Mouse (Mus musculus) midbrain, embryonic 12.5 days (tissue): ENCODE data around the gene B3galnt2. TPM values are rescaled to one million over a fixed set of nuclear protein-coding genes. Genes with fewer than 3 reads are reported as not detected.

Experiments used
- ATAC-seq: fragments of 200-750 bp; cut with Nextera tagmentation; 2 replicates; pipeline ENCODE4 v1.8.0; 2017; ENCODE audit warnings: low read depth, moderate TSS enrichment, moderate library complexity; ENCODE audit not compliant: low FRiP score
- H3K27ac ChIP-seq: fragments of 300-500 bp; sonication (generic); replicated peaks from 2 replicates; pipeline ENCODE4 v1.5.1; 2016; ENCODE audit warnings: mild to moderate bottlenecking
- H3K27me3 ChIP-seq: fragments of 300-500 bp; sonication (generic); 2 replicates; pipeline ENCODE4 v1.6.1; 2016; ENCODE audit warnings: mild to moderate bottlenecking
- H3K36me3 ChIP-seq: fragments of 300-500 bp; sonication (generic); 2 replicates; pipeline ENCODE4 v1.6.1; 2016
- H3K4me1 ChIP-seq: fragments of 300-500 bp; sonication (generic); 2 replicates; pipeline ENCODE4 v1.6.1; 2016
- H3K4me2 ChIP-seq: fragments of 300-500 bp; sonication (generic); replicated peaks from 2 replicates; pipeline ENCODE4 v1.6.1; 2016; ENCODE audit warnings: mild to moderate bottlenecking, moderate library complexity
- H3K4me3 ChIP-seq: fragments of 300-500 bp; sonication (generic); 2 replicates; pipeline ENCODE4 v1.5.1; 2016; ENCODE audit warnings: mild to moderate bottlenecking
- H3K9ac ChIP-seq: fragments of 300-500 bp; sonication (generic); replicated peaks from 2 replicates; pipeline ENCODE4 v1.6.1; 2016; ENCODE audit warnings: mild to moderate bottlenecking, moderate library complexity
- H3K9me3 ChIP-seq: fragments of 300-500 bp; sonication (generic); 2 replicates; pipeline ENCODE4 v1.6.1; 2016; ENCODE audit warnings: mild to moderate bottlenecking
- WGBS: fragments of 180-500 bp; shearing (Covaris S2); methylation state at CpG from one replicate; pipeline ENCODE4 v1.1.7; 2016; 5-methylcytosine and 5-hydroxymethylcytosine counted together
- polyA plus RNA-seq: library from polyadenylated mRNA; unstranded; fragments of >200 nt; fragmentation: Nextera tagmentation; extraction: Ambion mirVana; gene quantifications from 2 replicates; pipeline ENCODE4 v1.2.1, GENCODE M21; 2016

Gene B3galnt2
- polyA plus RNA-seq, 1 experiment from 2014 or later = 38.6 TPM

DNA sequence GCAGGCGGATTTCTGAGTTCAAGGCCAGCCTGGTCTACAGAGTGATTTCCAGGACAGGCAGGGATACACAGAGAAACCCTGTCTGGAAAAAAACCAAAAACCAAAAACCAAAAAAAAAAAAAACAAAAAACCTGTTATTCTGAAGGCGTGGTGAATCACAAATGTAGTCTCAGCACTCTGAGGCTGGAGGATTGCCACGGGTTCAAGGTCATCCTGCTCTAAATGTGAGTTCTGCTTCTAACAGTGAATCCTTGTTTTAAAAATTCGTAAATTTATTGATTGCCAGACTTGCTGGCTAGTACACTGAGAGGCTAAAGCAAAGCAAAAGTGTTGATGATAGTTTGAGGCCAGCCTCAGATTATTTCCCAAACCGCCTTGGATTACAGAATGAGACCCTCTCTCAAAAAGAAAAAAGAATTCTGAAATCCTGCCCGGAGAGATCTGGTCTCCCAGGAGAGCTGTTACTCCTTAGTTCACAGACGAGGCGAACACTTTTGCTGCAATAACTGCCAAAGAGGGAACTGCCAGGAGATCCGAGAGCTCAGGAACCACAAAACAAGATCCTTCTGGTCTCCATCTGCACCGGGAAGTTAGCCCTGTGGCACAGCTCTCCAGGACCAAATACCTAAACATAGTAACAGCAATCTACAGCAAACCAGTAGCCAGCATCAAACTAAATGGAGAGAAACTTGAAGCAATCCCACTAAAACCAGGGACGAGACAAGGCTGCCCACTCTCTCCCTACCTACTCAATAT lies 81.8 kb downstream of the B3galnt2 start:
- no peaks in the 10 kb centered on the region for H3K9me3 ChIP-seq
- ATAC-seq = no peak
- WGBS = 96% methylated on average over 11 of the region's 11 CpGs
- H3K27me3 ChIP-seq = no peaks in the 10 kb centered on the region
- no peaks in the 10 kb centered on the region for H3K36me3 ChIP-seq
- H3K4me3 ChIP-seq = no peak overlapping the region
- H3K9ac ChIP-seq = no peak overlapping the region
- peaks cover 12% of the 10 kb centered on the region for H3K4me1 ChIP-seq
- no peak overlapping the region for H3K4me2 ChIP-seq
- H3K27ac ChIP-seq = no peak overlapping the region

- no peaks in the 10 kb centered on the region for H3K27me3 ChIP-seq
Measured at GRCm38 (mm10) chr13:14038911-14039291, 84.6 kb downstream of the B3galnt2 start.

GRCm38 (mm10) chr13:14039292-14039965 lies 85.2 kb downstream of the B3galnt2 start, which contains the start of gene Tbce:
TSS of gene Tbce (minus strand) at chr13:14039638.
- peak within 1 kb of the TSS; percentile 85 for H3K4me2 ChIP-seq
- peak within 1 kb of the TSS; percentile 63 for H3K4me3 ChIP-seq
- peak within 1 kb of the TSS; percentile 81 for H3K9ac ChIP-seq
- no peaks in the 10 kb centered on the region for H3K36me3 ChIP-seq
- H3K27me3 ChIP-seq = no peaks in the 10 kb centered on the region
- under 1% methylated on average over 35 of the region's 35 CpGs for WGBS
- ATAC-seq = peak; percentile 98
- peaks cover 12% of the 10 kb centered on the region for H3K4me1 ChIP-seq
- H3K27ac ChIP-seq = peak within 1 kb of the TSS; percentile 96
- H3K9me3 ChIP-seq = no peaks in the 10 kb centered on the region

More at GRCm38 (mm10) chr13:14038911-14039291, 84.6 kb downstream of the B3galnt2 start:
- Histone ChIP-seq H3K9ac (peak overlapping the region; percentile 81), H3K4me3 (peak overlapping the region; percentile 63), H3K36me3 (no peaks in the 10 kb centered on the region), H3K27ac (peak overlapping the region; percentile 96), H3K9me3 (no peaks in the 10 kb centered on the region), H3K4me1 (peaks cover 12% of the 10 kb centered on the region), H3K4me2 (peak overlapping the region; percentile 85)
- under 1% methylated on average over 8 of the region's 8 CpGs for WGBS
- ATAC-seq = peak; percentile 49

GRCm38 (mm10) chr13:14040186-14040585 lies 85.9 kb downstream of the B3galnt2 start:
- no peak for ATAC-seq
- H3K4me2 ChIP-seq = peak overlapping the region; percentile 85
- 75% methylated on average over 5 of the region's 5 CpGs for WGBS
- H3K27me3 ChIP-seq = no peaks in the 10 kb centered on the region
- peak overlapping the region; percentile 63 for H3K4me3 ChIP-seq
- H3K36me3 ChIP-seq = no peaks in the 10 kb centered on the region
- no peak overlapping the region for H3K27ac ChIP-seq
- no peaks in the 10 kb centered on the region for H3K9me3 ChIP-seq
- peaks cover 12% of the 10 kb centered on the region for H3K4me1 ChIP-seq
- H3K9ac ChIP-seq = peak overlapping the region; percentile 81; the same call in 1 of the 2 replicates

DNA sequence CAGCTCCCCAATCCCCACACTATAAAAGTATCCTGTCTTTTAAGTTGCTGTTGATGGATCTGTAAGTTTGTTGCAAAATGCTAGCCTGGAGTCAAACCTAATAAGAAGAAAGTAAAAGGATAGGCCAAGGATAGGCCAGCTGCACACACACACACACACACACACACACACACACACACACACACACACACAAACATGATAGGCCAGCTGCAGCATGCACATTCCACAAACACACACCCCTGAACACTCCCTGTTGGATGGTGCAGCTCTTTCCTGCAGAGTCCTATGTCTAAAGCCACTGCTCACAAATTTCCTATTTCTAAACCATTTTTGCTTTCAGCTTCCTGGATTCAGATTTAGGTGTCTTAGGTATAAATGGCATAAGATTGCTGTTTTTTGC lies 89.6 kb downstream of the B3galnt2 start:
- H3K4me3 ChIP-seq = no peak overlapping the region
- ATAC-seq = no peak
- H3K36me3 ChIP-seq = peaks cover 17% of the 10 kb centered on the region
- no peak overlapping the region for H3K9ac ChIP-seq
- no peak overlapping the region for H3K4me2 ChIP-seq
- H3K9me3 ChIP-seq = no peaks in the 10 kb centered on the region
- H3K27ac ChIP-seq = no peak overlapping the region
- no peaks in the 10 kb centered on the region for H3K27me3 ChIP-seq
- H3K4me1 ChIP-seq = peaks cover 6% of the 10 kb centered on the region

DNA sequence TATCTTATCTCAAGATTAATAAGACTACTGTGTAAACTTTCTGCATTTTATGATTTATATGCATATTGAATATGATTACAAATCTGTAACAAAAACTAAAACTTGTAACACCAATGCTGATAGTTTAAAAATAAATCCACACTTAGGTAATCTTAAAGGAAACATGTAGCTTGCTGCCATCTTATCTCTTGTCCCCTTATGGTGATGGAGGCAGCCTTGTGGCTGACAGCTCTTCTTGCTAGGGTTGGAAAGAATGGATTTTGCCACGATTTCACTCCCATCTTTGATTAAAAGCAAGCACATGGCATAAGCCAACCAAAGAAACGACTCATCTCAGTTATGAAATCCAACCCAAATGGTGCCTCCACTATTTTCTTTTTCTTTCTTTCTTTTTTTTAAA lies 90.3 kb downstream of the B3galnt2 start:
- 70% methylated on average over 2 of the region's 2 CpGs for WGBS
- Histone ChIP-seq H3K9me3 (no peaks in the 10 kb centered on the region), H3K27ac (no peak overlapping the region), H3K4me3 (no peak overlapping the region), H3K4me2 (no peak overlapping the region), H3K9ac (no peak overlapping the region), H3K4me1 (peaks cover 5% of the 10 kb centered on the region), H3K27me3 (no peaks in the 10 kb centered on the region), H3K36me3 (peaks cover 24% of the 10 kb centered on the region)
- ATAC-seq = no peak

Other genes starting within 250 kb of the B3galnt2 start
- gene Gng4, start 170.4 kb upstream of the B3galnt2 start, polyA plus RNA-seq = 4.0 and 4.2 TPM in 2 replicates
- 86.9 and 88.2 TPM in 2 replicates for gene Tbce, start 85.2 kb downstream of the B3galnt2 start, polyA plus RNA-seq
- gene Arid4b, start 108.8 kb downstream of the B3galnt2 start, polyA plus RNA-seq = 99.5 and 104 TPM in 2 replicates
- gene Ggps1, start 109.0 kb downstream of the B3galnt2 start, polyA plus RNA-seq = 73.7 and 84.0 TPM in 2 replicates